Mouse (Mus musculus): ENCODE measurements around the gene Osgin1. TPM values are rescaled to one million over a fixed set of nuclear protein-coding genes. Genes with fewer than 3 reads are reported as not detected.

Gene Osgin1
- polyA plus RNA-seq, 1 experiment from 2014 or later: not detected

GRCm38 (mm10) chr8:119425533-119425932, 8.4 kb upstream of the Osgin1 start:
- Histone ChIP-seq H3K4me1 (replicated peaks) (peaks cover 12% of the 10 kb centered on the region), H3K9me3 (no peaks in the 10 kb centered on the region), H3K27ac (replicated peaks) (peak overlapping the region; percentile 74), H3K4me2 (no peak overlapping the region), H3K4me3 (no peak overlapping the region), H3K36me3 (no peaks in the 10 kb centered on the region), H3K27me3 (no peaks in the 10 kb centered on the region), H3K9ac (no peak overlapping the region)
- no peak for ATAC-seq (ENCODE audit: low read depth)
- WGBS: 83% methylated on average over 10 of the region's 10 CpGs

- H3K27ac ChIP-seq (replicated peaks): peak overlapping the region; percentile 74
- H3K4me2 ChIP-seq: no peak overlapping the region
- no peaks in the 10 kb centered on the region for H3K9me3 ChIP-seq
- WGBS: 91% methylated on average over 6 of the region's 6 CpGs
- H3K4me1 ChIP-seq (replicated peaks): peaks cover 12% of the 10 kb centered on the region
- H3K9ac ChIP-seq: no peak overlapping the region
- no peaks in the 10 kb centered on the region for H3K27me3 ChIP-seq
- no peak for ATAC-seq (ENCODE audit: low read depth)
- H3K36me3 ChIP-seq: no peaks in the 10 kb centered on the region
- H3K4me3 ChIP-seq: no peak overlapping the region
Measured at GRCm38 (mm10) chr8:119426069-119426735, 7.7 kb upstream of the Osgin1 start.

- H3K27me3 ChIP-seq: no peaks in the 10 kb centered on the region
- H3K4me1 ChIP-seq (replicated peaks): no peaks in the 10 kb centered on the region
- H3K9ac ChIP-seq: no peak overlapping the region
- 72% methylated on average over 12 of the region's 12 CpGs for WGBS
- H3K4me2 ChIP-seq: no peak overlapping the region
- H3K36me3 ChIP-seq: no peaks in the 10 kb centered on the region
- H3K4me3 ChIP-seq: no peak overlapping the region
- no peak for ATAC-seq (ENCODE audit: low read depth)
- no peaks in the 10 kb centered on the region for H3K9me3 ChIP-seq
- no peak overlapping the region for H3K27ac ChIP-seq (replicated peaks)
Measured at GRCm38 (mm10) chr8:119427634-119428349, 6.1 kb upstream of the Osgin1 start.

GRCm38 (mm10) chr8:119428350-119428740, 5.6 kb upstream of the Osgin1 start:
- no peaks in the 10 kb centered on the region for H3K4me1 ChIP-seq (replicated peaks)
- H3K4me2 ChIP-seq: no peak overlapping the region
- H3K9ac ChIP-seq: no peak overlapping the region
- H3K27me3 ChIP-seq: no peaks in the 10 kb centered on the region
- H3K9me3 ChIP-seq: no peaks in the 10 kb centered on the region
- H3K27ac ChIP-seq (replicated peaks): no peak overlapping the region
- WGBS: 81% methylated on average over 7 of the region's 7 CpGs
- no peak for ATAC-seq (ENCODE audit: low read depth)
- no peak overlapping the region for H3K4me3 ChIP-seq
- no peaks in the 10 kb centered on the region for H3K36me3 ChIP-seq

GRCm38 (mm10) chr8:119428766-119429327, 5.1 kb upstream of the Osgin1 start:
- H3K4me2 ChIP-seq: no peak overlapping the region
- no peak overlapping the region for H3K4me3 ChIP-seq
- no peak overlapping the region for H3K9ac ChIP-seq
- ATAC-seq (ENCODE audit: low read depth): no peak
- no peaks in the 10 kb centered on the region for H3K36me3 ChIP-seq
- no peaks in the 10 kb centered on the region for H3K4me1 ChIP-seq (replicated peaks)
- WGBS: 77% methylated on average over 5 of the region's 5 CpGs
- no peaks in the 10 kb centered on the region for H3K9me3 ChIP-seq
- H3K27me3 ChIP-seq: no peaks in the 10 kb centered on the region
- H3K27ac ChIP-seq (replicated peaks): no peak overlapping the region

GRCm38 (mm10) chr8:119429552-119429951, 4.4 kb upstream of the Osgin1 start:
- no peaks in the 10 kb centered on the region for H3K4me1 ChIP-seq (replicated peaks)
- 90% methylated on average over 3 of the region's 3 CpGs for WGBS
- no peaks in the 10 kb centered on the region for H3K36me3 ChIP-seq
- no peaks in the 10 kb centered on the region for H3K9me3 ChIP-seq
- H3K9ac ChIP-seq: no peak overlapping the region
- no peak overlapping the region for H3K4me3 ChIP-seq
- no peak overlapping the region for H3K27ac ChIP-seq (replicated peaks)
- no peak overlapping the region for H3K4me2 ChIP-seq
- H3K27me3 ChIP-seq: no peaks in the 10 kb centered on the region
- no peak for ATAC-seq (ENCODE audit: low read depth)

- Histone ChIP-seq H3K27me3 (no peaks in the 10 kb centered on the region), H3K4me1 (replicated peaks) (no peaks in the 10 kb centered on the region), H3K27ac (replicated peaks) (no peak overlapping the region), H3K36me3 (no peaks in the 10 kb centered on the region), H3K4me3 (no peak overlapping the region), H3K9ac (no peak overlapping the region), H3K9me3 (no peaks in the 10 kb centered on the region), H3K4me2 (no peak overlapping the region)
- ATAC-seq (ENCODE audit: low read depth): no peak
- 81% methylated on average over 8 of the region's 8 CpGs for WGBS
Measured at GRCm38 (mm10) chr8:119430250-119430649, 3.7 kb upstream of the Osgin1 start.

GRCm38 (mm10) chr8:119430690-119431089, 3.2 kb upstream of the Osgin1 start:
- Histone ChIP-seq H3K27ac (replicated peaks) (no peak overlapping the region), H3K4me2 (no peak overlapping the region), H3K36me3 (no peaks in the 10 kb centered on the region), H3K27me3 (no peaks in the 10 kb centered on the region), H3K4me1 (replicated peaks) (no peaks in the 10 kb centered on the region), H3K9ac (no peak overlapping the region), H3K4me3 (no peak overlapping the region), H3K9me3 (no peaks in the 10 kb centered on the region)
- ATAC-seq (ENCODE audit: low read depth): no peak
- 92% methylated on average over 7 of the region's 7 CpGs for WGBS

GRCm38 (mm10) chr8:119432372-119432771, 1.6 kb upstream of the Osgin1 start:
- ATAC-seq (ENCODE audit: low read depth): no peak
- H3K27me3 ChIP-seq: no peaks in the 10 kb centered on the region
- 60% methylated on average over 3 of the region's 3 CpGs for WGBS
- no peak overlapping the region for H3K4me3 ChIP-seq
- no peak overlapping the region for H3K9ac ChIP-seq
- H3K9me3 ChIP-seq: no peaks in the 10 kb centered on the region
- no peaks in the 10 kb centered on the region for H3K36me3 ChIP-seq
- H3K27ac ChIP-seq (replicated peaks): no peak overlapping the region
- no peak overlapping the region for H3K4me2 ChIP-seq
- H3K4me1 ChIP-seq (replicated peaks): no peaks in the 10 kb centered on the region

GRCm38 (mm10) chr8:119434569-119434968, 645 bp downstream of the Osgin1 start:
- ATAC-seq (ENCODE audit: low read depth): no peak
- Histone ChIP-seq H3K4me1 (replicated peaks) (no peaks in the 10 kb centered on the region; the same call in none of the 2 replicates), H3K4me2 (no peak overlapping the region), H3K9ac (no peak overlapping the region), H3K27me3 (no peaks in the 10 kb centered on the region), H3K36me3 (no peaks in the 10 kb centered on the region), H3K27ac (replicated peaks) (no peak overlapping the region), H3K9me3 (no peaks in the 10 kb centered on the region), H3K4me3 (no peak overlapping the region)
- WGBS: 83% methylated on average over 6 of the region's 6 CpGs

GRCm38 (mm10) chr8:119435527-119435926, 1.6 kb downstream of the Osgin1 start:
- Histone ChIP-seq H3K27ac (replicated peaks) (no peak overlapping the region), H3K4me3 (no peak overlapping the region), H3K4me1 (replicated peaks) (peaks cover 7% of the 10 kb centered on the region), H3K9ac (no peak overlapping the region), H3K27me3 (no peaks in the 10 kb centered on the region), H3K4me2 (no peak overlapping the region), H3K9me3 (no peaks in the 10 kb centered on the region), H3K36me3 (no peaks in the 10 kb centered on the region)
- 81% methylated on average over 7 of the region's 7 CpGs for WGBS
- ATAC-seq (ENCODE audit: low read depth): no peak

GRCm38 (mm10) chr8:119436331-119436730, 2.4 kb downstream of the Osgin1 start:
- no peaks in the 10 kb centered on the region for H3K9me3 ChIP-seq
- no peak overlapping the region for H3K4me3 ChIP-seq
- peaks cover 15% of the 10 kb centered on the region for H3K4me1 ChIP-seq (replicated peaks)
- 87% methylated on average over 10 of the region's 10 CpGs for WGBS
- no peaks in the 10 kb centered on the region for H3K27me3 ChIP-seq
- no peak overlapping the region for H3K4me2 ChIP-seq
- no peaks in the 10 kb centered on the region for H3K36me3 ChIP-seq
- no peak for ATAC-seq (ENCODE audit: low read depth)
- H3K9ac ChIP-seq: no peak overlapping the region
- no peak overlapping the region for H3K27ac ChIP-seq (replicated peaks)
